Mouse (Mus musculus) erythroblast, embryonic 14.5 days (primary cell): ENCODE measurements around the gene Slc9a3.

Experiments
- GATA1 ChIP-seq: IDR thresholded peaks from 2 replicates; pipeline ENCODE4 v1.6.1; 2012; ENCODE audit warnings: low read length, inconsistent platforms, mixed read lengths
- TAL1 ChIP-seq: IDR thresholded peaks from 3 replicates; pipeline ENCODE4 v1.6.1; 2012; ENCODE audit warnings: low read length, inconsistent platforms, mixed read lengths

- TF ChIP-seq GATA1 = no peak
- no peak for TF ChIP-seq TAL1
Observed at GRCm38 (mm10) chr13:74208317-74208985, 87.2 kb downstream of the Slc9a3 start, which contains the start of gene Exoc3.
